ENCODE assay signal across 8 mouse cellular contexts in genomic region chr14:21706759-21707571, GRCm38 (mm10). TPM values are rescaled to one million over a fixed set of nuclear protein-coding genes. Genes with fewer than 3 reads are reported as not detected.
A peak's percentile ranks its signal among the peaks of the same experiment; 100 is the strongest.
DNase-seq lines count a peak whose midpoint lies in the region; ATAC-seq and TF ChIP-seq lines count a peak whose summit lies in the region.

No protein-coding gene starts in this region.

- no peak overlapping the region for H3K4me3 ChIP-seq in brown adipose tissue, adult 24 weeks (ENCODE audit: insufficient read depth, low read depth, low read length)
- H3K4me3 ChIP-seq in layer of hippocampus, adult 2 months = no peak overlapping the region
- no peak overlapping the region for H3K4me3 ChIP-seq in lung, embryonic 14.5 days (ENCODE audit: low read depth, low read length)

- H3K27me3 ChIP-seq in lung, embryonic 14.5 days (ENCODE audit: insufficient read depth, low read length) = no peaks in the 10 kb centered on the region

- no peaks in the 10 kb centered on the region for H3K36me3 ChIP-seq in lung, embryonic 14.5 days (ENCODE audit: insufficient read depth)

- peak; percentile 89 for ATAC-seq in lung, embryonic 14.5 days (ENCODE audit: insufficient read depth)

- WGBS in lung, embryonic 14.5 days = 45% methylated on average over 12 of the region's 12 CpGs

- TF ChIP-seq CTCF in layer of hippocampus, adult 2 months (conservative IDR thresholded peaks at IDR 0.05) = no peak
- TF ChIP-seq CTCF in lung, embryonic 14.5 days (IDR thresholded peaks at IDR 0.05; ENCODE audit: low read depth) = no peak

- H3K9me3 ChIP-seq in lung, embryonic 14.5 days (ENCODE audit: low read depth, low read length) = no peaks in the 10 kb centered on the region

- DNase-seq in adrenal gland, adult 8-10 months = peak; percentile 51
- DNase-seq in adrenal gland, postnatal 25 days = no peak
- DNase-seq in heart, adult 18-20 months = peak; percentile 62 to 75
- DNase-seq in layer of hippocampus, adult 2 months (ENCODE audit: low spot score in 2 of 2) = peak; percentile 53 to 57
- peak; percentile 89 for DNase-seq in lung, embryonic 14.5 days
- peak; percentile 74 to 82 for DNase-seq in right cerebral cortex, postnatal 10 days (ENCODE audit: low spot score in 2 of 2)
- no peak for DNase-seq in cerebellum, adult 18-20 months

- peak overlapping the region; percentile 25 for H3K27ac ChIP-seq in brown adipose tissue, adult 24 weeks (replicated peaks; ENCODE audit: low read depth, low read length)
- H3K27ac ChIP-seq in layer of hippocampus, adult 2 months = peak overlapping the region; percentile 94
- peak overlapping the region; percentile 69 for H3K27ac ChIP-seq in lung, embryonic 14.5 days (ENCODE audit: low read depth)

- no peak overlapping the region for H3K9ac ChIP-seq in lung, embryonic 14.5 days

- H3K4me2 ChIP-seq in lung, embryonic 14.5 days = no peak overlapping the region

- H3K4me1 ChIP-seq in brown adipose tissue, adult 24 weeks (ENCODE audit: control insufficient read depth, insufficient read depth, insufficient read length, low read length) = peaks cover 6% of the 10 kb centered on the region; the same call in 1 of the 2 replicates
- peaks cover 16% of the 10 kb centered on the region; the same call in 1 of the 2 replicates for H3K4me1 ChIP-seq in lung, embryonic 14.5 days (ENCODE audit: insufficient read depth)

RNA-seq across cellular contexts. Expression of gene Dupd1, which starts 7.4 kb away (rescaled TPM):
- total RNA-seq in adrenal gland, adult 8-10 months (2022) = 1 to 10 TPM in 2 of 4 experiments, under 1 TPM in 1, not detected in 1; 0.74 to 1.3 (median 1.3) TPM
- total RNA-seq in adrenal gland, postnatal 25 days (2021) = 0.76 TPM in 1 of 2 replicates, not detected in the other
- not detected in 2 replicates for polyA plus RNA-seq in brown adipose tissue, adult 24 weeks (2012; ENCODE audit: insufficient read depth, insufficient read length, missing spikeins)
- under 1 TPM; 0.22 to 0.26 TPM for total RNA-seq in heart, adult 18-20 months (2021)
- under 1 TPM in 1 of 2 experiments, not detected in 1; 0.42 TPM for total RNA-seq in layer of hippocampus, adult 2 months (2021)
- polyA plus RNA-seq in lung, embryonic 14.5 days (2014; fragmentation: Nextera tagmentation; extraction: Ambion mirVana) = not detected in 2 replicates

RNA-seq across cellular contexts. Expression of gene Samd8, which starts 43.4 kb away (rescaled TPM):
- total RNA-seq in adrenal gland, adult 8-10 months (2022) = 10 to 100 TPM; 51.8 to 77.2 (median 64.6) TPM
- 45.5 and 48.1 TPM in 2 replicates for total RNA-seq in adrenal gland, postnatal 25 days (2021)
- 7.1 and 7.9 TPM in 2 replicates for polyA plus RNA-seq in brown adipose tissue, adult 24 weeks (2012; ENCODE audit: insufficient read depth, insufficient read length, missing spikeins)
- 10 to 100 TPM; 30.7 to 33.5 TPM for total RNA-seq in heart, adult 18-20 months (2021)
- 10 to 100 TPM; 79.3 to 82.6 TPM for total RNA-seq in layer of hippocampus, adult 2 months (2021)
- polyA plus RNA-seq in lung, embryonic 14.5 days (2014; fragmentation: Nextera tagmentation; extraction: Ambion mirVana) = 8.5 and 9.9 TPM in 2 replicates

RNA-seq across cellular contexts. Expression of gene Dusp13, which starts 44.0 kb away (rescaled TPM):
- under 1 TPM; 0.44 to 0.86 (median 0.56) TPM for total RNA-seq in adrenal gland, adult 8-10 months (2022)
- total RNA-seq in adrenal gland, postnatal 25 days (2021) = not detected in 2 replicates
- 1.2 and 2.9 TPM in 2 replicates for polyA plus RNA-seq in brown adipose tissue, adult 24 weeks (2012; ENCODE audit: insufficient read depth, insufficient read length, missing spikeins)
- 1 to 10 TPM in 1 of 2 experiments, under 1 TPM in 1; 0.59 to 1.5 TPM for total RNA-seq in heart, adult 18-20 months (2021)
- under 1 TPM; 0.32 to 0.84 TPM for total RNA-seq in layer of hippocampus, adult 2 months (2021)
- polyA plus RNA-seq in lung, embryonic 14.5 days (2014; fragmentation: Nextera tagmentation; extraction: Ambion mirVana) = not detected in 2 replicates

Comparison
In these comparisons a context has a peak if more than half of its experiments do, and no peak if none do; other contexts are left out.
1. DNase-seq: peak in adrenal gland, adult 8-10 months (single experiment), heart, adult 18-20 months (2 of 2), layer of hippocampus, adult 2 months (2 of 2), lung, embryonic 14.5 days (single experiment) and right cerebral cortex, postnatal 10 days (2 of 2); none in adrenal gland, postnatal 25 days (single experiment) and cerebellum, adult 18-20 months (0 of 2).
2. H3K27ac ChIP-seq: peak in every context shown above with its lines; median percentile 94 in layer of hippocampus, adult 2 months; 69 in lung, embryonic 14.5 days; 25 in brown adipose tissue, adult 24 weeks.